Mouse (Mus musculus) embryonic facial prominence, embryonic 15.5 days (tissue): ENCODE data around the gene Olfr1410. TPM values are rescaled to one million over a fixed set of nuclear protein-coding genes. Genes with fewer than 3 reads are reported as not detected.

Experiments
- ATAC-seq: fragments of 200-750 bp; cut with Nextera tagmentation; 2 replicates; pipeline ENCODE4 v1.8.0; 2017; ENCODE audit warnings: low read depth, moderate TSS enrichment; ENCODE audit not compliant: insufficient number of reproducible peaks, low FRiP score, low TSS enrichment
- H3K27ac ChIP-seq: fragments of 300-500 bp; sonication (generic); replicated peaks from 2 replicates; pipeline ENCODE4 v1.5.1; 2015; ENCODE audit warnings: mild to moderate bottlenecking, inconsistent platforms
- H3K27me3 ChIP-seq: fragments of 300-500 bp; sonication (generic); 2 replicates; pipeline ENCODE4 v1.6.1; 2015; ENCODE audit warnings: inconsistent platforms
- H3K36me3 ChIP-seq: fragments of 300-500 bp; sonication (generic); 2 replicates; pipeline ENCODE4 v1.6.1; 2015; ENCODE audit warnings: mild to moderate bottlenecking, inconsistent platforms
- H3K4me1 ChIP-seq: fragments of 300-500 bp; sonication (generic); 2 replicates; pipeline ENCODE4 v1.6.1; 2015; ENCODE audit warnings: inconsistent platforms
- H3K4me2 ChIP-seq: fragments of 300-500 bp; sonication (generic); replicated peaks from 2 replicates; pipeline ENCODE4 v1.6.1; 2015; ENCODE audit warnings: mild to moderate bottlenecking, inconsistent platforms
- H3K4me3 ChIP-seq: fragments of 300-500 bp; sonication (generic); replicated peaks from 2 replicates; pipeline ENCODE4 v1.5.1; 2015; ENCODE audit warnings: mild to moderate bottlenecking, inconsistent platforms
- H3K9ac ChIP-seq: fragments of 300-500 bp; sonication (generic); 2 replicates; pipeline ENCODE4 v1.6.1; 2015; ENCODE audit warnings: inconsistent platforms
- H3K9me3 ChIP-seq: fragments of 300-500 bp; sonication (generic); replicated peaks from 2 replicates; pipeline ENCODE4 v1.6.1; 2016; ENCODE audit warnings: inconsistent platforms
- WGBS: fragments of 180-500 bp; shearing (Covaris S2); methylation state at CpG from one replicate; pipeline ENCODE4 v1.1.7; 2015; 5-methylcytosine and 5-hydroxymethylcytosine counted together
- polyA plus RNA-seq: library from polyadenylated mRNA; unstranded; fragments of >200 nt; fragmentation: Nextera tagmentation; extraction: Ambion mirVana; gene quantifications from 2 replicates; pipeline ENCODE4 v1.2.1, GENCODE M21; 2015

The Olfr1410 gene
- polyA plus RNA-seq, 1 experiment from 2014 or later, result not detected

GRCm38 (mm10) chr1:92654676-92655075, 49.1 kb downstream of the Olfr1410 start:
- H3K27me3 ChIP-seq, result no peaks in the 10 kb centered on the region; the same call in 1 of the 2 replicates
- H3K27ac ChIP-seq, result no peak overlapping the region
- no peaks in the 10 kb centered on the region for H3K9me3 ChIP-seq
- H3K4me3 ChIP-seq, result no peak overlapping the region
- 28% methylated on average over 2 of the region's 2 CpGs for WGBS
- H3K4me1 ChIP-seq, result no peaks in the 10 kb centered on the region
- H3K9ac ChIP-seq, result no peak overlapping the region
- ATAC-seq, result no peak
- H3K4me2 ChIP-seq, result no peak overlapping the region
- H3K36me3 ChIP-seq, result no peaks in the 10 kb centered on the region

GRCm38 (mm10) chr1:92657025-92657820, 51.6 kb downstream of the Olfr1410 start:
- no peak overlapping the region for H3K27ac ChIP-seq
- H3K9ac ChIP-seq, result no peak overlapping the region
- no peaks in the 10 kb centered on the region; the same call in 1 of the 2 replicates for H3K27me3 ChIP-seq
- no peak overlapping the region for H3K4me3 ChIP-seq
- H3K36me3 ChIP-seq, result no peaks in the 10 kb centered on the region
- H3K4me1 ChIP-seq, result no peaks in the 10 kb centered on the region
- H3K9me3 ChIP-seq, result no peaks in the 10 kb centered on the region
- 74% methylated on average over 11 of the region's 11 CpGs for WGBS
- H3K4me2 ChIP-seq, result no peak overlapping the region
- ATAC-seq, result no peak

- no peak overlapping the region for H3K9ac ChIP-seq
- H3K4me2 ChIP-seq, result no peak overlapping the region
- H3K4me1 ChIP-seq, result no peaks in the 10 kb centered on the region
- no peaks in the 10 kb centered on the region for H3K36me3 ChIP-seq
- WGBS, result 47% methylated on average over 5 of the region's 5 CpGs
- no peaks in the 10 kb centered on the region for H3K9me3 ChIP-seq
- no peak for ATAC-seq
- no peak overlapping the region for H3K27ac ChIP-seq
- H3K4me3 ChIP-seq, result no peak overlapping the region
- H3K27me3 ChIP-seq, result no peaks in the 10 kb centered on the region
Observed at GRCm38 (mm10) chr1:92659392-92659791, 53.8 kb downstream of the Olfr1410 start.

Other genes with a start within 250 kb of the Olfr1410 start
- gene Ndufa10, start 131.9 kb upstream of the Olfr1410 start, polyA plus RNA-seq, result 249 and 278 TPM in 2 replicates
- gene Olfr1416, start 120.7 kb upstream of the Olfr1410 start, polyA plus RNA-seq, result not detected in 2 replicates
- not detected in 2 replicates for gene Olfr1415, start 109.7 kb upstream of the Olfr1410 start, polyA plus RNA-seq
- not detected in 2 replicates for gene Olfr1414, start 87.1 kb upstream of the Olfr1410 start, polyA plus RNA-seq
- not detected in 2 replicates for gene Olfr1413, start 34.5 kb upstream of the Olfr1410 start, polyA plus RNA-seq
- not detected in 2 replicates for gene Olfr1412, start 20.0 kb upstream of the Olfr1410 start, polyA plus RNA-seq
- not detected in 2 replicates for gene Olfr1411, start 11.4 kb upstream of the Olfr1410 start, polyA plus RNA-seq
- gene Olfr12, start 12.0 kb downstream of the Olfr1410 start, polyA plus RNA-seq, result 0.05 TPM in 1 of 2 replicates, not detected in the other
- gene Cops9, start 36.2 kb downstream of the Olfr1410 start, polyA plus RNA-seq, result 403 and 419 TPM in 2 replicates
- 0.11 and 0.17 TPM in 2 replicates for gene Otos, start 43.1 kb downstream of the Olfr1410 start, polyA plus RNA-seq
- 93.6 and 95.3 TPM in 2 replicates for gene Gpc1, start 225.9 kb downstream of the Olfr1410 start, polyA plus RNA-seq